Mouse (Mus musculus): ENCODE results near the gene Angel2. TPM values are rescaled to one million over a fixed set of nuclear protein-coding genes. Genes with fewer than 3 reads are reported as not detected.
A peak's percentile ranks its signal among the peaks of the same experiment; 100 is the strongest.

Angel2 gene
- total and polyA plus RNA-seq, 3 experiments: 25.1 to 33.7 TPM; not detected in 1

- Histone ChIP-seq H3K27me3 (ENCODE audit: control insufficient read depth in 1 of 2, insufficient read depth in 2 of 2, low read length in 2 of 2) (no peaks in the 10 kb centered on the region), H3K4me1 (ENCODE audit: control insufficient read depth in 1 of 2, insufficient read depth in 2 of 2, low read length in 2 of 2) (no peaks in the 10 kb centered on the region; a peak in 2 of 4 replicates), H3K9me3 (replicated peaks; ENCODE audit: insufficient read depth, low read length) (no peaks in the 10 kb centered on the region), H3K79me2 (ENCODE audit: control insufficient read depth, insufficient read depth, low read length, poor library complexity) (peaks cover 2% of the 10 kb centered on the region; the same call in 1 of the 2 replicates), H3K4me3 (ENCODE audit: control insufficient read depth in 1 of 2, insufficient read depth in 1 of 2, low read depth in 2 of 2, low read length in 2 of 2) (no peak overlapping the region), H3K9ac (ENCODE audit: control insufficient read depth, low read depth, low read length, poor library complexity, severe bottlenecking) (no peak overlapping the region), H3K36me3 (ENCODE audit: control insufficient read depth in 1 of 2, insufficient read depth in 2 of 2, low read length in 2 of 2) (no peaks in the 10 kb centered on the region), H3K27ac (ENCODE audit: control insufficient read depth, low read depth, low read length) (no peak overlapping the region)
- no peak for TF ChIP-seq MEF2A (IDR thresholded peaks at IDR 0.05; ENCODE audit: extremely low read depth, insufficient replicate concordance, low read depth, low read length, poor library complexity, severe bottlenecking)
- no peak for DNase-seq (ENCODE audit: low read depth, low spot score)
These were observed 56.5 kb downstream of the Angel2 start for GRCm38 (mm10) chr1:190981412-190981811.

- H3K4me3 ChIP-seq (ENCODE audit: control insufficient read depth in 1 of 2, insufficient read depth in 1 of 2, low read depth in 2 of 2, low read length in 2 of 2): no peak overlapping the region
- no peaks in the 10 kb centered on the region for H3K4me1 ChIP-seq (ENCODE audit: control insufficient read depth in 1 of 2, insufficient read depth in 2 of 2, low read length in 2 of 2)
- DNase-seq (ENCODE audit: low read depth, low spot score): peak; percentile 41
- no peak overlapping the region for H3K27ac ChIP-seq (ENCODE audit: control insufficient read depth, low read depth, low read length)
- H3K9me3 ChIP-seq (replicated peaks; ENCODE audit: insufficient read depth, low read length): no peaks in the 10 kb centered on the region
- no peak overlapping the region for H3K9ac ChIP-seq (ENCODE audit: control insufficient read depth, low read depth, low read length, poor library complexity, severe bottlenecking)
- H3K79me2 ChIP-seq (ENCODE audit: control insufficient read depth, insufficient read depth, low read length, poor library complexity): no peaks in the 10 kb centered on the region
- H3K27me3 ChIP-seq (ENCODE audit: control insufficient read depth in 1 of 2, insufficient read depth in 2 of 2, low read length in 2 of 2): no peaks in the 10 kb centered on the region
- H3K36me3 ChIP-seq (ENCODE audit: control insufficient read depth in 1 of 2, insufficient read depth in 2 of 2, low read length in 2 of 2): no peaks in the 10 kb centered on the region
- TF ChIP-seq POLR2A (IDR thresholded peaks at IDR 0.05; ENCODE audit: control insufficient read depth in 1 of 2, insufficient read depth in 1 of 2, low read depth in 1 of 2, low read length in 2 of 2, poor library complexity in 1 of 2): no peak
- TF ChIP-seq SMC3 (IDR thresholded peaks at IDR 0.05; ENCODE audit: low read depth, low read length): peak; percentile 59
- TF ChIP-seq ZC3H11A (IDR thresholded peaks at IDR 0.05; ENCODE audit: low read depth, low read length): peak; percentile 49
- TF ChIP-seq ELF1 (IDR thresholded peaks at IDR 0.05; ENCODE audit: low read depth, low read length): no peak
- no peak for TF ChIP-seq JUND (IDR thresholded peaks at IDR 0.05; ENCODE audit: low read depth, low read length)
- TF ChIP-seq RAD21 (IDR thresholded peaks at IDR 0.05; ENCODE audit: low read depth, low read length): peak; percentile 62
- peak; percentile 37 to 58 (median 58) for TF ChIP-seq CTCF (IDR thresholded peaks at IDR 0.05 in 2 of 3, conservative IDR thresholded peaks at IDR 0.05 in 1 of 3; ENCODE audit: control insufficient read depth in 1 of 3, insufficient read depth in 1 of 3, low read depth in 2 of 3, low read length in 3 of 3, poor library complexity in 1 of 3, severe bottlenecking in 1 of 3)
These were observed 64.6 kb downstream of the Angel2 start for GRCm38 (mm10) chr1:190989437-190990082.

GRCm38 (mm10) chr1:190995548-190995947 is 70.6 kb downstream of the Angel2 start:
- Histone ChIP-seq H3K9me3 (replicated peaks; ENCODE audit: insufficient read depth, low read length) (no peaks in the 10 kb centered on the region), H3K27me3 (ENCODE audit: control insufficient read depth in 1 of 2, insufficient read depth in 2 of 2, low read length in 2 of 2) (no peaks in the 10 kb centered on the region), H3K4me1 (ENCODE audit: control insufficient read depth in 1 of 2, insufficient read depth in 2 of 2, low read length in 2 of 2) (no peaks in the 10 kb centered on the region), H3K9ac (ENCODE audit: control insufficient read depth, low read depth, low read length, poor library complexity, severe bottlenecking) (no peak overlapping the region), H3K36me3 (ENCODE audit: control insufficient read depth in 1 of 2, insufficient read depth in 2 of 2, low read length in 2 of 2) (no peaks in the 10 kb centered on the region), H3K79me2 (ENCODE audit: control insufficient read depth, insufficient read depth, low read length, poor library complexity) (no peaks in the 10 kb centered on the region), H3K27ac (ENCODE audit: control insufficient read depth, low read depth, low read length) (no peak overlapping the region), H3K4me3 (ENCODE audit: control insufficient read depth in 1 of 2, insufficient read depth in 1 of 2, low read depth in 2 of 2, low read length in 2 of 2) (no peak overlapping the region)
- no peak for DNase-seq (ENCODE audit: low read depth, low spot score)
- TF ChIP-seq CHD2 (IDR thresholded peaks at IDR 0.05; ENCODE audit: low read length): no peak
- TF ChIP-seq RCOR1 (IDR thresholded peaks at IDR 0.05; ENCODE audit: low read depth, low read length): no peak
- no peak for TF ChIP-seq POLR2AphosphoS5 (IDR thresholded peaks at IDR 0.05; ENCODE audit: borderline replicate concordance, low read depth, low read length)
- no peak for TF ChIP-seq SMC3 (IDR thresholded peaks at IDR 0.05; ENCODE audit: low read depth, low read length)
- no peak for TF ChIP-seq KAT2A (conservative IDR thresholded peaks at IDR 0.05; ENCODE audit: low read depth, low read length)
- TF ChIP-seq TAL1 (IDR thresholded peaks at IDR 0.05; ENCODE audit: low read length): no peak
- no peak for TF ChIP-seq ZKSCAN1 (IDR thresholded peaks at IDR 0.05; ENCODE audit: low read depth, low read length)
- no peak for TF ChIP-seq HCFC1 (IDR thresholded peaks at IDR 0.05; ENCODE audit: low read depth, low read length)
- TF ChIP-seq USF2 (IDR thresholded peaks at IDR 0.05; ENCODE audit: borderline replicate concordance in 1 of 2, insufficient read depth in 1 of 2, low read depth in 1 of 2, low read length in 2 of 2): no peak
- TF ChIP-seq ZC3H11A (IDR thresholded peaks at IDR 0.05; ENCODE audit: low read depth, low read length): no peak
- no peak for TF ChIP-seq ZMIZ1 (IDR thresholded peaks at IDR 0.05; ENCODE audit: low read depth, low read length)
- no peak for TF ChIP-seq MAFK (IDR thresholded peaks at IDR 0.05; ENCODE audit: borderline replicate concordance, low read depth, low read length)
- TF ChIP-seq CTCF (IDR thresholded peaks at IDR 0.05 in 2 of 3, conservative IDR thresholded peaks at IDR 0.05 in 1 of 3; ENCODE audit: control insufficient read depth in 1 of 3, insufficient read depth in 1 of 3, low read depth in 2 of 3, low read length in 3 of 3, poor library complexity in 1 of 3, severe bottlenecking in 1 of 3): no peak
- no peak for TF ChIP-seq MAX (IDR thresholded peaks at IDR 0.05; ENCODE audit: low read length)

All from MEL (cell line).